Mouse (Mus musculus): Measurements from ENCODE around the gene Dct.

GRCm38 (mm10) chr14:118088437-118089207 is 36.6 kb upstream of the Dct start:
- no peak for TF ChIP-seq GATA1 (IDR thresholded peaks at IDR 0.05; ENCODE audit: borderline replicate concordance, low read length)
- TF ChIP-seq FLI1 (IDR thresholded peaks at IDR 0.05; ENCODE audit: low read length): no peak
